Mouse (Mus musculus): ENCODE data around the gene Mast4.
"Not testable (repeated sequence)": the region's sequence is repeated elsewhere in the genome, so short reads cannot be mapped to it uniquely, and the experiment has no call there.

Gene Mast4

DNA sequence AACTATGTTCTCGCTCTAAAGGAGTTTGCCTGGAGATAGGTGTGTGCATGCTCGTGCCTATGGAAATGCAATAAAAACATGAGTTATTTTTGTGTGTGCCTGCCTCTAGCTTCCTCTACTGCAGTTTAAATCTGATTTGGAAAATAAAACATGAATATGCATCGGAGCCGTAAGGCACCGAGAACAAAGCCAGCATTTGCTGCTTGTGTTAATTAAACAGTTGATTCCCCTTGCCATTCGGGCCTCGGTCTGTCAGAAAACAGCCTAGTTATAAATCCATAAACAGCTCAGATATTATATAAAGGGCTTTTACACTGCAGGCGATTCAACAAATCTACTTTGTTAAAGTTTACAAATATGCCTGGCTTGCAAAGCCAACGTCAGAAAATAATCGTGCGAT is 565.8 kb downstream of the Mast4 start:
- no peak for DNase-seq (ENCODE audit: extremely low spot score, low read depth, low spot score)

DNA sequence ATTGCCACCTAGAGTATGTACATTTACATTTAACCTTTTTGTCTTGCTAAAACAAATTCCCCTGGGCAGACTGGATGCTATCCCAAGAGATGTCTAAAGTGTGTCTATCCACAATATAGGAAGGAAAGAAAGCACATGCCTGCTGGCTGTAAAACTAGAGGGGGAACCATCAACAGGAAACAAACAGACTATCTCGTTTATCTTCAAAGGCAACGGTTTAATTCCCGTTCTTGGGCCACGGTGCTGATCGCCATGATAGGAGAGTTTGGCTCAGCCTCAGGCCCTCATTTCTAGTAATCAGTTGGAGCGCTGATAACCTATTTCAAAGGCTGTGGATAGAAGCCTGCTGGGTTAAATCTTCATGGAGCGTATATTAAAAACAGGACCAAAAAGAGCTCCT is 567.2 kb downstream of the Mast4 start:
- DNase-seq (ENCODE audit: extremely low spot score, low read depth, low spot score), result no peak

DNA sequence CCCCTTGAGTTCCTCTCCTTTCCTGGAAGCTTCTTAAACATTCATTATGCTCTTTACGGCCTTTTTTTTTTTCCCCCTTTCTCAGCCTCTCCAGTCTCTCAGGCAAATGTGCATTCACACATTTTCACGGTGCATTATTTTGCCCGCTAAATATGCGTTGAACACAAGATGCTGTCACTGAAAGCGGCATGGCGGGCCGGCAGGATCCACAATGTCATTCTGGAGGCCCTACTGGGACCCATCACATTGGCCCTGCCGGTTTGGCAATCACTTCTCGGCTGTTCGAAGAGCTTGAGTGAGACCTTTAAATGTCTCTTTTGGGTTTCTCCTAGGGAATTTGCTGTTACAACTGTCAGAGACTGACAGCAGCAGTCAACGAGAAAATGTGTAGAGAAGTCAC is 569.1 kb downstream of the Mast4 start:
- no peak for DNase-seq (ENCODE audit: extremely low spot score, low read depth, low spot score)

GRCm38 (mm10) chr13:102764218-102764617 is 570.1 kb downstream of the Mast4 start:
- DNase-seq (ENCODE audit: extremely low spot score, low read depth, low spot score), result no peak

- no peak for DNase-seq (ENCODE audit: extremely low spot score, low read depth, low spot score)
Observed at GRCm38 (mm10) chr13:102762203-102762602, 572.1 kb downstream of the Mast4 start.

- no peak for DNase-seq (ENCODE audit: extremely low spot score, low read depth, low spot score)
Observed at GRCm38 (mm10) chr13:102761410-102761809, 572.9 kb downstream of the Mast4 start.

- no peak for DNase-seq (ENCODE audit: extremely low spot score, low read depth, low spot score)
Observed at GRCm38 (mm10) chr13:102758021-102758420, 576.3 kb downstream of the Mast4 start.

- DNase-seq (ENCODE audit: extremely low spot score, low read depth, low spot score), result no peak
Observed at GRCm38 (mm10) chr13:102756071-102756470, 578.2 kb downstream of the Mast4 start.

- DNase-seq (ENCODE audit: extremely low spot score, low read depth, low spot score), result no peak
Observed at GRCm38 (mm10) chr13:102755124-102755523, 579.2 kb downstream of the Mast4 start.

DNA sequence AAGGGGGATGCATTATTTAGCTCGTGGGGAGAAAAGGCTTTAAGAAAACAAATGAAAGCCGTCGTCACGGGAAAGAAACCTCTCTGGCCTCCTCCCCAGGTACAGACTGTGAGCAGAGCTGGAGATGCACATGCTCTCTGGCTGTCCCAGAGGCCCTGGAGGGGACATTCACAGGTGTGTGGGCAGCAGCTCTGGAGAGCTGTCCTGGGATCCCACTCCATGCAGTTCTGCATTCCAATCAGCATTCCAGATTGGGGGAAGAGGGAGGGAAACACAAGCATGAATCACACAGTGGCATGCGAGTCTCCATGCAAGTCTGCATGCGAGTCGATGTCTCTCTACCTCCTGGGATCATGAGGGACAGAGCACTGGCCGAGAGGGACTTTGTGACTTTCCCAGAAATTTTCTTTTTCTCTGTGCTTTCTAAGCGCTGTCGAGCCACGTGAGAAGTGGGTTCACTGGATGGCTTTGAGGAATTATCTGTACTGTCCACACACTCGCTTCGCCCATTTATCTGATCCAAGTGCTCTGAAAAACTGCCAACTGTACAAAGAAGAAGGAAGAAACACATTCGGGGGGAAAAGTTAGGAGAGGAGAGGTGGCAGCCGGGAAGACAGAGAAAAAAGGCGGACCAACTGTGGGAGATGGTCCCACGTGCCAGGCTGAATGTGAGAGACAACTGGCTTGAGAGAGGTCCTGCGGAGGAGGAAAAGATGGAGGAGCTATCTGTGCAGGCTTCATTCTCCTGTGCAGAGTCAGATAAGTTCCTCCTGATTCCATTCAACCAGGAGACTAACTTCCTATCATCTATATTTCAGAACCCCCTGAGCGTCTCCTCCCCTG is 580.4 kb downstream of the Mast4 start:
- no peak for DNase-seq (ENCODE audit: extremely low spot score, low read depth, low spot score)

- no peak for DNase-seq (ENCODE audit: extremely low spot score, low read depth, low spot score)
Observed at GRCm38 (mm10) chr13:102749891-102750290, 584.4 kb downstream of the Mast4 start.

- DNase-seq (ENCODE audit: extremely low spot score, low read depth, low spot score), result no peak
Observed at GRCm38 (mm10) chr13:102749194-102749593, 585.1 kb downstream of the Mast4 start.

DNA sequence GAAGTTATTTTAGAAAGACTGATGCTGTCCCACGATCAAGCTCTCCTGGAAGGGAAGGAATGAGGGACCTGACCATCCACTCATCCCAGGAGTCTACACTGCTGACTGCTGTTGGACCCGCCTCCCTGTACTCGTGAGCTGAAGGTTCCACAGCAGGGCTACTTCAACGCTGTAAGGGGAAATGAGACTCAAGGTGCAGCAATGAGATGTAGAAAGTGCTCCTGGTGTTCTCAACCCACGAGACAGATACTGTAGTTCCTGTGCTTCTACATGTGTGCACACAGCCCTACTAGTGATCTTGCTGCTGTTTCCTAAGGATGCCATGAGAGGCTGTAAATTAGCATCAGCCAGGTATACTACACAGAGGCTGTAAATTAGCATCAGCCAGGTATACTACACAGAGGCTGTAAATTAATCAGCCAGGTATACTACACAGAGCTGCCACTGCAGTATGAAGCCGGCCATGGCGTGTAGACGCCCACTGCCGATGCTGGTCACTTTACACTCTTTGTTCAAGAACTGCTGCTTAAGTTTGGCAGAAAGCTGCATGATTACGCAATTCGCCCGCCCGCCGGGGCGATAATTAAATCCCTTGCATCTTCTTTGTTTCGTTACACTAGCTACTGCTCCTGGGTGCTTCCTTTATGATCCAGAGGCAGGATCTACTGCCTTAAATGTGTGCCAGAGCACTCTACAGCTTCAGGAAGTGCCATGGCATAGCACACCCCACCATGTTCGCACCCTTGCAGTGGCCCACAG is 587.3 kb downstream of the Mast4 start:
- no peak for DNase-seq (ENCODE audit: extremely low spot score, low read depth, low spot score)

DNA sequence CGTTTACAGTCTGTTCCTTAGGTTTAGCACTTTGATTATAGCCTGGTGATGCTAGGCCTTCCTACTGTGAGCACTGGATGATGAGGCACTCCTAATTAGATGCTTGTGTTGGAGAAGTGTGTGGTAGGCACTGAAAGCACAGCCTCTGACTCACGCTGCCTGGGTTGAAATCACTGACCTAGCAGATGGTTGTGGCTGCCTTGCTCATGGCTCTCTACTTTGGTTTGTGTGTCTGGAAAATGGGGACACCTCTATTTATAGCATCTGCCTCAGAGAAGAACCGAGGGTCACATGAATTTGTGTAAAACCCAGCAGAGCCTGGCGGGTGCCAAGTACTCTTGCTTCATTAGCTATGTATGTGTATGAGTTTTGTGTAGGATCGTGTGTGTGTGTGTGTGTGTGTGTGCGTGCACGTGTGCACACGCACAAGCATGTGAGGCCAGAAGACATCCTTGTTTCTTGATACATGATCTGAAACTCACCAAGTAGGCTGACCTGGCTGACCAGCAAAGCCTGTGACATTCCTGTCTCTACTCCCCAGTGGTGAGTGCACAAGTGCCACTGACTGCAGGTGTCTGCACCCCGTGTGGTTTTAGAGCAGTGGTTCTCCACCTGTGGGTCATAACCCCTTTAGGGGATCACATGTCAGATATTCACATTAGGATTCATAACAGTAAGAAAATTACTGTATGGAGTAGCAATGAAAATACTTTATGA is 588.5 kb downstream of the Mast4 start:
- DNase-seq (ENCODE audit: extremely low spot score, low read depth, low spot score), result no peak

DNA sequence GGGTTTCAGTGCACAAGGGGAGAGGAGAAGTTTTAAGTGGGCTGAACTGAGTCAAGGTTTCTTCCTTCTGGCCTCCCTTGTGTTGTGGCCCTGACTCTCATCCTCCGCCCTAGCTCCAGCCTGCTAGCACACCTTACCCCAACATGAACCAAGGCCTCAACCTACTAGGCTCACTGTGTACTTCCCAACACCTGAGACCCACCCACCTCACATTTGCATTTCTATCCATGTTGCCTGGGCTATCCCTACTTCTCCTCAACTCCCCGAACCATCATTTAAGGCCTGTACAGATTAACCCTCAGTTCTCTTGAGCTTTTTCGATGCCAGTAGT is 589.1 kb downstream of the Mast4 start:
- DNase-seq (ENCODE audit: extremely low spot score, low read depth, low spot score), result no peak

DNA sequence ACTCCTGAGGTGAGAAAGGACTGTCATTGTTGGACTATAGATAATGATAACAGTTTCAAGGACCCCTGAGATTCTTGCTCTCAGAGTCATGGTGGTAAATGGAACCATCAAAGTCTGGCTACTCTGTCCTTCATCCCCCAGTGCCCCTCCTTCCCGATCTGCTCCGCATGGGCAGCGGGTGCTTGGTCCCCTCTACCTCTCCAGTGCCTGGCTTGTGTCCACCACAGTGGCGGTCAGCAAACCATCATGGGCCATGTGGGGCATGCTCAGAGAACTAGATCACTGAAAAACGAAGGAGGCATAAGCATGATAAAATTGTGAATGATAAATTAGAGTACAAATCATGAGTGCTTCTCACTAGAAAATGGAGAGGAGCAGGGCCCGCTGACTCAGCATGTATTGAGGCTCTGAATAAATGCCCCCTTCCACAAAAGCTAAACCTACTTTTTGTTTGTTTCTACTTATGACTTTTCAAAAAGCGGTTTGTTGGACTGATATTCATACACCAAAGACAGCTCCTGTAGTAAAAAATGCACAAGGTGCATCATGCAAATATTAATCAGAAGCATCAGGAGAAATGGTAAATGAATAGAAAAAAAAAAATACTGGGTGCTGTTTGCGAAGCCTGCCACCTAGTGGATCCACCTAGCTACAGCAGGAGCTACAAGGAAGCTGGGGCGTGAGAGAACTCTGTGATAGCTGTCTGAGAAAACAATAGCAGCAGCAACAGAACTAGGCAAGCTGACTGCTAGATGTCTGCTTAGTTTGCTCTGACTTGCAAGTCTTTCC is 589.6 kb downstream of the Mast4 start:
- no peak for DNase-seq (ENCODE audit: extremely low spot score, low read depth, low spot score)

- no peak for DNase-seq (ENCODE audit: extremely low spot score, low read depth, low spot score)
Observed at GRCm38 (mm10) chr13:102739720-102740535, 594.4 kb downstream of the Mast4 start.

DNA sequence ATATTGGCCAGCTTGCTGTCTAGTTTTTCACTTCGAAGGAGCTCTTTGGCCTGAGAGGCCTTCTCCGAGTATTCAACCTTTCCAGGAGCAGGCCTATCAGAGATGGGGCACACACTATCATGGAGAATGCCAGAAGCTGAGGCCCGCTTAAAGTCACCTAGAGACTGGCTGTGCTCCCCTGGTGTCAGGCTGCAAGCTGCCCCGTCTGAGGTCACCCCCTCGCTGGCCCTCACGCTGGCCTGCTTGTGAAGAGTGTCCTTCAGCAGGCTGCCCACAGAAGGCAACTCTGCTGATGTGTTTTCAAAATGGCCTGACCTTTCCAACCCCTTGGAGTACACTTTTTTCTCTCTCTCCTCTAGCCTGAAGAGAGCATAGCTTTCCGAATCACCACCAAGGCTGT is 596.5 kb downstream of the Mast4 start:
- no peak for DNase-seq (ENCODE audit: extremely low spot score, low read depth, low spot score)

- no peak for DNase-seq (ENCODE audit: extremely low spot score, low read depth, low spot score)
Observed at GRCm38 (mm10) chr13:102733063-102733462, 601.2 kb downstream of the Mast4 start.

- not testable (repeated sequence) for DNase-seq (ENCODE audit: extremely low spot score, low read depth, low spot score)
Observed at GRCm38 (mm10) chr13:102728951-102729350, 605.3 kb downstream of the Mast4 start.
